Mouse (Mus musculus) lung, embryonic 14.5 days (tissue): ENCODE measurements around the gene Rngtt. TPM values are rescaled to one million over a fixed set of nuclear protein-coding genes. Genes with fewer than 3 reads are reported as not detected.

ENCODE experiments used
- ATAC-seq: fragments of 200-750 bp; cut with Nextera tagmentation; 2 replicates; pipeline ENCODE4 v1.8.0; 2017; ENCODE audit warnings: mild to moderate bottlenecking, moderate TSS enrichment, moderate library complexity; ENCODE audit not compliant: insufficient read depth
- DNase-seq: peaks from one replicate; pipeline ENCODE4 v3.0.0-alpha.2; 2015
- H3K27ac ChIP-seq: fragments of 300-500 bp; sonication (generic); 2 replicates; pipeline ENCODE4 v1.5.1; 2014; ENCODE audit warnings: low read depth, mild to moderate bottlenecking, moderate library complexity
- H3K27me3 ChIP-seq: fragments of 300-500 bp; sonication (generic); 2 replicates; pipeline ENCODE4 v1.6.1; 2014; ENCODE audit warnings: low read length, control low read depth; ENCODE audit not compliant: insufficient read depth
- H3K36me3 ChIP-seq: fragments of 300-500 bp; sonication (generic); 2 replicates; pipeline ENCODE4 v1.6.1; 2014; ENCODE audit warnings: control low read depth; ENCODE audit not compliant: insufficient read depth
- H3K4me1 ChIP-seq: fragments of 300-500 bp; sonication (generic); 2 replicates; pipeline ENCODE4 v1.6.1; 2014; ENCODE audit warnings: antibody characterized with exemption, control low read depth; ENCODE audit not compliant: insufficient read depth
- H3K4me2 ChIP-seq: fragments of 300-500 bp; sonication (generic); 2 replicates; pipeline ENCODE4 v1.6.1; 2014; ENCODE audit warnings: mild to moderate bottlenecking
- H3K4me3 ChIP-seq: fragments of 300-500 bp; sonication (generic); 2 replicates; pipeline ENCODE4 v1.5.1; 2014; ENCODE audit warnings: low read depth, low read length
- H3K9ac ChIP-seq: fragments of 300-500 bp; sonication (generic); 2 replicates; pipeline ENCODE4 v1.6.1; 2014
- H3K9me3 ChIP-seq: fragments of 300-500 bp; sonication (generic); 2 replicates; pipeline ENCODE4 v1.6.1; 2016; ENCODE audit warnings: low read depth, low read length, control low read depth
- CTCF ChIP-seq: IDR thresholded peaks from 2 replicates; pipeline ENCODE4 v1.5.1; 2016; ENCODE audit warnings: antibody characterized with exemption, low read depth
- WGBS: fragments of 180-500 bp; shearing (Covaris S2); extraction: QIAGEN DNeasy Blood & Tissue Kit; methylation state at CpG from one replicate; pipeline ENCODE4 v1.1.7; 2014; 5-methylcytosine and 5-hydroxymethylcytosine counted together
- polyA plus RNA-seq: library from polyadenylated mRNA; unstranded; fragments of >200 nt; fragmentation: Nextera tagmentation; extraction: Ambion mirVana; gene quantifications from 2 replicates; pipeline ENCODE4 v1.2.1, GENCODE M21; 2014

Gene Rngtt
- polyA plus RNA-seq, 1 experiment from 2014 or later: 27.4 TPM

DNA sequence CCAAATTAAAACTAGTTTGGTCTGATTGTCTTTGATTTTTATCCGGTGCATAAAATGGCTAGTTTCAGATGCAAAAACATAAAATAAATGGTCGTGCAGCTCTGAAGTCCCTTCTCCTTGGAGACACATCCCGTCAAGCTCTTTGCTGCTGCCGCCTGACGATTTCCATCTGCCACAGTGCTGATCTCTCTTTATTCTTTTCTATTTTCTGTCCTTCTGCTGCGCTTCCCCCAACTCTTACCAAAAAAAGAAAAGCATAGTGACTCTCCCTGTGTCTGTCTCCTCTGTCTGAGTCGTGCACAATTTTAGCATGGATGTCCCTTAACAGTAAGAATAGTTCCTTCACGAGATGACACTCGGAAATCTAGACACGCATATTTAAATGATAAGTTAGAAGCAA is 210.8 kb downstream of the Rngtt start:
- Histone ChIP-seq H3K4me2 (peak overlapping the region; percentile 3; the same call in 1 of the 2 replicates), H3K9me3 (no peaks in the 10 kb centered on the region), H3K36me3 (no peaks in the 10 kb centered on the region), H3K4me1 (0 out of 2 replicates have a peak, but pooled peaks cover 2% of the 10 kb centered on the region), H3K4me3 (no peak overlapping the region), H3K9ac (no peak overlapping the region), H3K27ac (no peak overlapping the region), H3K27me3 (no peaks in the 10 kb centered on the region)
- DNase-seq (peak; percentile 86), ATAC-seq (peak; percentile 67; the same call in 1 of the 2 replicates)
- whole genome bisulfite sequencing: 38% methylated on average over 10 of the region's 10 CpGs
- no peak for TF ChIP-seq CTCF

DNA sequence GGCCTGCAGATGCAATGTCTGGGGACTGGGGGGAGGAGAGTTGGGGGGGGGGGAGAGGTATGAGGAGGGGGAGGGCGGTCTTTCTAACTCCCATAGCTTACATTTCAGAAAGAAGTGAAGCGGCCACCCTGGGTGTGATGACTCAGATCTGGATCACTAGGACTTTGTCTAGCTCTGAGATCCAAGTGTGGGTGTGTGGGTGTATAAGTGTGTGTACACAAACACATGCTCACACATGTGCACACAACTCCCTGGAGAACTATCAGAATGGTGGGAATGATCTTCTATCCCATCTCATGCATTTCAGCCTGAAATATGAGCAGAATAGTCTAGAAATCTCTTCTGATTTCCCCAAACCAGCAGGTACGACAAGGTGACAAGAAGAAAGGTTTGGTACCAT is 213.7 kb downstream of the Rngtt start:
- Histone ChIP-seq H3K27me3 (no peaks in the 10 kb centered on the region), H3K36me3 (no peaks in the 10 kb centered on the region), H3K27ac (no peak overlapping the region), H3K4me3 (no peak overlapping the region), H3K4me2 (no peak overlapping the region), H3K9me3 (no peaks in the 10 kb centered on the region), H3K4me1 (0 out of 2 replicates have a peak, but pooled peaks cover 2% of the 10 kb centered on the region), H3K9ac (no peak overlapping the region)
- no peak for TF ChIP-seq CTCF
- no peak for ATAC-seq
- DNase-seq: no peak
- 95% methylated on average over 3 of the region's 3 CpGs for WGBS

DNA sequence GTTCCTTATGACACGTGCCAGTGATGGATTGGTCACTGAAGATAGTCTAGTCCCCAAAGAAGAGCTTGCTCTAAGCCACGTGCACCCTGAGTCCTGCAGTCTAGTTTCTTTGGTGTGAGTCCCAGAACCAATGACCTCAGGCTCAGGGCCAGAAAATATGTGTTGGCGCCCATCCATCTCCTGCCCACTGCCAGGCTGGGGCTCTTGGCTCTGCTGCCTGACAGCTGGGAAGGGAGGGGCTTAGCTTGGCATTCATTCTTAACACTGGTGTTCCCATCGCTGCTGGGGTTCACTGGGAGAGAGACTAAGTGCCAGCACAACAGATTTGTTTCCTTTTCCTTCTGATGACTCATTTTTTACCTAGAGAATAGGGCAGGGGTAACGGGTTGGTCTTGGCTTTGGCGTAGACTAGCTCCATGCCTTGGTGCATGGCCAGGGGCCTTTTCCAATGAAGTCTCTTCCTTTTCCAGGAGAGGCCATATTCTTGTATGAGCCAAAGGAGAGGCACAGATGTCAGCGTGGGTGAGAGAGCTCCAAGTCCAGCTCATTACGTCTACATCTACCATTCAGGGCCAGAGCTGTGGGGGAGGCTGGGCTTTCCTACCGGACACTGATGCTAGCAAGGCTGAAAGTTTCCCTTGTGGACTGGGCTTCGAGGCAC is 214.5 kb downstream of the Rngtt start:
- no peak for TF ChIP-seq CTCF
- Histone ChIP-seq H3K4me3 (no peak overlapping the region), H3K27ac (no peak overlapping the region), H3K4me2 (no peak overlapping the region), H3K9me3 (no peaks in the 10 kb centered on the region), H3K36me3 (no peaks in the 10 kb centered on the region), H3K4me1 (0 out of 2 replicates have a peak, but pooled peaks cover 2% of the 10 kb centered on the region), H3K27me3 (no peaks in the 10 kb centered on the region), H3K9ac (no peak overlapping the region)
- WGBS: 75% methylated on average over 10 of the region's 10 CpGs
- DNase-seq: peak; percentile 27
- ATAC-seq: peak; percentile 18; the same call in 1 of the 2 replicates

DNA sequence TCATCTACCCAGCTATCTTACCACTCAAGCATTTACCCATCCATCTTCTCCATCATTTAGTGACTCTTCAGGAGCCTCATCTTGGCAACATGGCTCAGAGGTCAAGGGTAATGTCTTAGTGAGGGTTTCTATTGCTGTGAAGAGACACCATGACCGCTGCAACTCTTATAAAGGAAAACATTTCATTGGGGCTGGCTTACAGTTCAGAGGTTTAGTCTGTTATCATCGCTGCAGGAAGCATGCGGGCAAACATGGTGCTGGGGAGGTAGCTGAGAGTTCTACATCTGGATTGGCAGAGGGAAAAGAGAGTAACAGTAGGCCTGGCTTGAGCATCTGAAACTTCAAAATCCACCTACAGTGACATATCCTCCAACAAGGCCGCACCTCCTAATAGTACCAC is 215.2 kb downstream of the Rngtt start:
- Histone ChIP-seq H3K27me3 (no peaks in the 10 kb centered on the region), H3K9me3 (no peaks in the 10 kb centered on the region), H3K36me3 (no peaks in the 10 kb centered on the region), H3K4me1 (0 out of 2 replicates have a peak, but pooled peaks cover 2% of the 10 kb centered on the region), H3K9ac (no peak overlapping the region), H3K27ac (no peak overlapping the region), H3K4me2 (no peak overlapping the region), H3K4me3 (no peak overlapping the region)
- ATAC-seq (no peak), DNase-seq (no peak)
- no peak for TF ChIP-seq CTCF
- 95% methylated on average over 4 of the region's 4 CpGs for WGBS

DNA sequence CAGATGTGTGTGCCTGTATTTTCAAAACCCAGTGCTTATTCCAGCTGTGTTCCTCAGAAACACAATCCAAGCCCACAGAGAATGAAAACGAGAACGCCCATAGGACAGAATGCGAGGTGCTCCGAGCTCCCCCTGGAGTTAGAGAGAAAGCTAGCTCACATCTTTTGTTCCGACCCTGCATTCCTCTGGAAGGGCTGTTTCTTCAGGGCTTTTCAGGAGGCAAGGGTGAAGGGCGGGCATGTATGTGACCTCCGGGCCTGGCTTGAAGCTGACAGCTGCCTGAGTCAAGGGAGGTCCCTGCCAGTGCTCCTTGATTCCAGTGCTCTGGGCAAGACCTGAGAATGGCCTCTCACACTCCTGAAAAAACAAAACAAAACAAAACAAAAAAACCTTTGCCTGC is 216.0 kb downstream of the Rngtt start:
- Histone ChIP-seq H3K4me1 (0 out of 2 replicates have a peak, but pooled peaks cover 2% of the 10 kb centered on the region), H3K4me3 (no peak overlapping the region), H3K9ac (no peak overlapping the region), H3K9me3 (no peaks in the 10 kb centered on the region), H3K27ac (no peak overlapping the region), H3K27me3 (no peaks in the 10 kb centered on the region), H3K36me3 (no peaks in the 10 kb centered on the region), H3K4me2 (no peak overlapping the region)
- no peak for TF ChIP-seq CTCF
- DNase-seq (no peak), ATAC-seq (no peak)
- 47% methylated on average over 7 of the region's 7 CpGs for WGBS

DNA sequence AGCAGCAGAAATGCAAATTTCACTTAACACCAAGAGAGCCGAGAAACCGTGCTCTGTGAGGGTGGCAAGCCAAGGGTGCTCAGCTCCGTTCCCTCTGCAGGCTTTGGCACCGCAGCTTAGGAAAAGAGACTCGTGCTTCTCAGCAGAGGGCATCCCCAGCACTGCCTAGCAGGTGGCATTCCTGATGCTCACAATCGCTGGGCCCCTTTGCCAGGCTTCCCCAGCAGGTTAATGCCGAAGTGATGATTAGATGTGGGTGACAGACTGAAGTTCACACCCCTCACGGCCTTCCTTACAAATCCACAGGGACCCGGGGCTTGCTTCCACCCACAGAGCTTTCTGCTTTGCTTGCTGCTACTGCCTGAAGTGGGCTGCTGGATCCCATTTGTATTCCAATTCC is 216.6 kb downstream of the Rngtt start:
- DNase-seq: no peak
- WGBS: 31% methylated on average over 9 of the region's 9 CpGs
- no peak overlapping the region for H3K4me2 ChIP-seq
- no peak for TF ChIP-seq CTCF
- H3K36me3 ChIP-seq: no peaks in the 10 kb centered on the region
- no peaks in the 10 kb centered on the region for H3K4me1 ChIP-seq
- ATAC-seq: no peak
- H3K9me3 ChIP-seq: no peaks in the 10 kb centered on the region
- no peaks in the 10 kb centered on the region for H3K27me3 ChIP-seq
- H3K9ac ChIP-seq: no peak overlapping the region
- H3K4me3 ChIP-seq: no peak overlapping the region
- no peak overlapping the region for H3K27ac ChIP-seq

DNA sequence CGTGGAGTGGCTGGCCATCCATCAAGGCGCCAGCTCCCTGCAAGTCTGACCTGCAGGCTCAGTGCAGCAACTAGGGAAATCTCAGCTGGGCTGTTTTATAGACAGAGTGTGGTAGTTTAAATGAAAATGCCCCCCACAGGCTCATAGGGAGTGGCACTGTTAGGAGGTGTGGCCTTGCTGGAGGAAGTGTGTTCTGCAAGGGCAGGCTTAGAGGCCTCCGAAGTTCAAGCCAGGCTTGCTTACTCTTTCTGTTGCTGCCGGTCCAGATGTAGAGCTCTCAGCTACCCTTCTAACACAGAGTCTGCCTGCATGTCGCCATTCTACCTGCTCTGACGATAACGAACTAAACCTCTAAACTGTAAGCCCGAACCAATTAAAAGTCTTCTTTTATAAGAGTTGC is 222.5 kb downstream of the Rngtt start:
- no peak overlapping the region for H3K27ac ChIP-seq
- TF ChIP-seq CTCF: no peak
- H3K4me1 ChIP-seq: no peaks in the 10 kb centered on the region
- WGBS: 65% methylated on average over 8 of the region's 8 CpGs
- no peaks in the 10 kb centered on the region for H3K9me3 ChIP-seq
- ATAC-seq: no peak
- no peak overlapping the region for H3K4me2 ChIP-seq
- no peak overlapping the region for H3K9ac ChIP-seq
- DNase-seq: no peak
- H3K27me3 ChIP-seq: no peaks in the 10 kb centered on the region
- no peaks in the 10 kb centered on the region for H3K36me3 ChIP-seq
- H3K4me3 ChIP-seq: no peak overlapping the region
